Mouse (Mus musculus) cerebellum, adult 2 months (tissue): ENCODE results near the gene Dnajc25.

Source experiments
- CTCF ChIP-seq: fragments of 200-500 bp; IDR thresholded peaks from 2 replicates; pipeline ENCODE4 v1.5.1; 2011; ENCODE audit warnings: low read depth, mild to moderate bottlenecking, control low read depth, low read length, moderate library complexity, borderline replicate concordance; ENCODE audit not compliant: insufficient read depth
- POLR2A ChIP-seq: fragments of 200-500 bp; IDR thresholded peaks from 2 replicates; pipeline ENCODE4 v1.6.1; 2011; ENCODE audit warnings: low read length, control low read depth, borderline replicate concordance; ENCODE audit not compliant: insufficient read depth

DNA sequence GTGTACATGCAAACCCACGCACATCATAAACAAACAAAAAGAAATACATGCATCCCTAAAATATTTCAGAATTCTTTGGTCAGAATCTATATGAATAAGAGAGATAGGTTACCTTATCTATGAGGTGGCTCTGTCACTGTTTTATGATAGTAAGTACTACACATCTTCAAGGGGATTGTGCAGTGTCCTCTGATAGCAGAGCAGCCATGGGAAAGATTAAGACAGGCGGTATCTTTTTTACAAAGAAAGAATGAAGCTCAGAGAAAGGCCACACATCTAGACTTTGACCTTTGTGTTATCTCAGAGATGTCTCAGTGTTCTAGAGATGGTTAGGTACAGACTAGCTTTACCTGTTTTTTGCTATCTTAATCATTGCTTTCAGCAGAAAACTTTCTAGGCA is 22.1 kb downstream of the Dnajc25 start:
- TF ChIP-seq CTCF (no peak), POLR2A (no peak)
